Mouse (Mus musculus) left cerebral cortex, adult 18-20 months (tissue): ENCODE measurements at regions not wholly inside any gene's neighbourhood (a gene's known extent, or its start where the extent isn't known, plus 50 kb on each side); places are given as distances from the start of the nearest gene placed in this dataset.

Experiments used
- DNase-seq, 2 experiments: peaks; one replicate each; pipeline ENCODE4 v3.0.0; 2021 to 2022; ENCODE audit warnings: low spot score in 2 of 2, mixed read lengths in 1 of 2

DNA sequence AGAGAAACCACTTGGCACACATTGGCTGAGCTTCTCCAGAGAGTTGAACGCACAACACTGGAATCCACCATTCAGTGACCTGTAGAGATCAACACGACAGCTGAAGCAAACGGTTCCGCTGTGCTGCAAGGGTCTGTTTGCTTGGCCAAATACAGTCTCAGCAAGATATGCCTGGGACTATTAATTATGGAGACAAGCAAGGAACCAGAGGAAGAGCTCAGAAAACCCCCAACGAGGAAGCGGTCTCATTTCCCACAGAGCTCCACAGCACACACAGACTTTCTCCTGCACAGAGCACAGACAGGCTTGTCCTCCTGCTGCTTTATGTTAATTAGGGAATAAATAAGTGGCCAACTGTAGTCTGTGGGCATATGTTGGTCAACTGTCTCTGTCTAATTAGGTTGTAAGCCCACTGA is 223.4 kb upstream of the Tacr3 start:
- no peak for DNase-seq

DNA sequence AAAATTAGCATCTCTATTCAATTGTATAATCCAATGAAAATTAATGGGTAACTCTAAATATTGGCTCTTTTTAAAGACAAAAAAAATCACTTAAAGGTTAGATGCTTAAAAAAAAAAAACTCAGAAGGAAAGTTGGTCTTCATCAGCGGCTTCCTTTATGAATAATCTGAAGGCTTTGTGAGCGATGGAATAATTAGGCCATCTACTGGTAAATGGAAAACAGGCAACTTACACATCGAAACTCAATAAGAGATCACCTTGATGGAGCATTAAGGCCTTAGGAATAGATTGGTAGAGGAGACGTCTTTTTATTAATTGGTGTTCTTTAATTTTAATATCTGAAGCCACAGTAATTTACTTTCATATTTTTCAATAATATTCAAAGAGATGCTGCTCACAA is 218.6 kb upstream of the Tacr3 start:
- no peak for DNase-seq

DNA sequence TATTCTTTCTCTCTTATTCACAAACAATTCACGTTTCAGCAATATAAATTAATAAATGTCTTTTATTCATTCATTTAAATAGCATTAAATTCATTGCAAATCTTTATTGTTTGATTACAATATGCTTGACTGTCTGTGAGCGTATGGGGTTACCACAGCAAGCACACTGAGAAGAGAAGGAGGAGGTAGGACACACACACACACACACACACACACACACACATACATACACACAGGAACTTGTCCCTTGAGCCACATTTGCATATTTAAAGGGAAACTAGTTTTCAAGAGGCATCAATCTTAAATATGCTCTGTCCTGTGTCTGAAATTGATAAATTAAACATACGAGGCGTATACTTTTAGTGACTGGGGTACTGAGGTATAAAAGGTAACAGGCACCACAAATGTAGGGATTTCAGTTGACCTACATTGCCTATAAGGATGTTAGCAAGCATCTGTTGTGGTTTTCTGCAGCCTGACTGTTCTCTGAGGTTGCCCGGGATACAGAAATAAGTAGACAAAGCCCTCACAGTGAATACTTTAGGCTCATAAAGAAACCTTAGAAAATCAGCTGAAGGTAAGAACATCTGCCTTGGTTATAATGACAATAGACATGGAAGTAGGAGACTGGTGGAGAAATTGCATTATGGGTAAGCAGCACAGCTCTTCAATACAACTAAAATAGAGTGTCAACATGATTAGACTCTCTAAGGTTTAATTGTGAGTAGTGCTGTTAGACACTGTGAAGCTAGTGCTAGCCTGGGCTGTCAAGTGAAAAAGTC is 217.1 kb upstream of the Tacr3 start:
- DNase-seq, result no peak

DNA sequence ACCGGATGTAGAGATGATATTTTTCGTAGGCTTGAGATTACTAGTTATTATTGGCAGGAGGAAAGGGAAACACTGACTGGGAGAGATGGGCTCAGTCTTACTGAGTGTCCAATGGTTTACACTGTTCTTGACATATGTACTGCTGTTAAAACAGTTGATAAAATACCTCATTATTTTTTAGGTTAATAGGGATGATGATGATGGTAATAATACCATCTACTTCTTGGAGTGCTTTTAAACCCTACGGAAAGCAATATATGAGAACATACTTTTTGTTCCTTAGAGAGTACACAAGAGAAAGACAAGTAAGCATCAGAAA is 216.6 kb upstream of the Tacr3 start:
- DNase-seq, result no peak

DNA sequence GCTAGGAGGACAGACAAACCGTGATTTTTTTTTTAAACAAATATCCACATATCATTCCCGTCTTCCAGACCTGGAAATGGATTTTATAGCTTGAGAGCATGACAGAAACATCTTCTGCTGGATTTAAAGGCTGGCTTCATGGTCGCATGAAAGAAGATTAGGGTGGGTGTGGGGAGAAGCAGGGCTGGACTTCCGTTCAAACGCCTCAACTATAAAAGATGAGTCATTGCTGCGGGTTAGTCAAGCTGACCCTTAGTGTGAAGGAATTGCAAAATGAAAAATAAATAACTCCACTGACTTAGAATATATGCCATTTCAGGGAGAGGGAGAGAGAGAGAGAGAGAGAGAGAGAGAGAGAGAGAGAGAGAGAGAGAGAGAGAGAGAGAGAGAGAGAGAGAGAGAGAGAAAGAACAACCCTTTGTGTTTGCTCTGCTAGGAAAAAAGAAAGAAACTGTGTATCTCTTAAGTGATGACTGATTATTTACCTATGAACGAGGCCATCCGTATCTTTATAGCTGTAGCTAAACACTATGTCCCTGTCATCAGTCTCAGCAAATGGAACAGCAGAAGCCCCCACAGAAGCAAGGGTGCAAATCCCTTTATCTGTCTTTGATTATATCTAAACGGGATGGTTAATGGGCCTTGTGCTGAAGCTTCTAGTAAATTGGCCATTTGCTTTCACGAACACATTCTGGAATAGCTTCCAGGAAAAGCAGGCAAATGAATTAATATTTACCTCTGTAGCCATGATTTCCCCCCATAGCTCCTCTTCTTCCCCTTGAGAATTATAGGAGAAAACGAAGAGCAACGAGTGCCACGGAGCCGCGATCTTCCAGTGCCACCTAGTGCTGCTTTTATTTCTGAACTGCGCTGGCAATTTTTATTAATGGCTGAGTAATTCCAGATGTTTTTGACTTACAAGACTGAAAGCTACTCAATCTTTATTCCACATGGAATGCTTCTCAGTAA is 199.4 kb upstream of the Tacr3 start:
- peak; percentile 11 to 25 for DNase-seq

DNA sequence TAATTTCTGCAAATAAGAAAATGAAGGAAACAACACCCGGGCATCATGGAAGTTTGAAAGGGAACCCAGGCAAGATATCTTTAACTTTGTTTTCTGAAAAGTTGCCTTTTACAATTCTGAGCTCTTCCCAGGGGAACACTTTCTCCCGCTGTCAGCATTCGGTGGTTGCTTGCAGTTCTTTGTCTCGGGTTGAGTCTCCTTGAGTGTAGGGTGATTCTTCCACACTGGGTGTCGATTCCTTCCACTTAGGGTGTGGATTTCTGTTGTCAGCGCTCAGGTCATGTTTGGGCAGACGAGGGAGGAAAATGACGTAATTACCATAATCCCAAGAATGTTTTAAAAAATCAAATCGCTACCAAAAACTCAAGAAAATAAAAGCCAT is 198.7 kb upstream of the Tacr3 start:
- no peak for DNase-seq

DNA sequence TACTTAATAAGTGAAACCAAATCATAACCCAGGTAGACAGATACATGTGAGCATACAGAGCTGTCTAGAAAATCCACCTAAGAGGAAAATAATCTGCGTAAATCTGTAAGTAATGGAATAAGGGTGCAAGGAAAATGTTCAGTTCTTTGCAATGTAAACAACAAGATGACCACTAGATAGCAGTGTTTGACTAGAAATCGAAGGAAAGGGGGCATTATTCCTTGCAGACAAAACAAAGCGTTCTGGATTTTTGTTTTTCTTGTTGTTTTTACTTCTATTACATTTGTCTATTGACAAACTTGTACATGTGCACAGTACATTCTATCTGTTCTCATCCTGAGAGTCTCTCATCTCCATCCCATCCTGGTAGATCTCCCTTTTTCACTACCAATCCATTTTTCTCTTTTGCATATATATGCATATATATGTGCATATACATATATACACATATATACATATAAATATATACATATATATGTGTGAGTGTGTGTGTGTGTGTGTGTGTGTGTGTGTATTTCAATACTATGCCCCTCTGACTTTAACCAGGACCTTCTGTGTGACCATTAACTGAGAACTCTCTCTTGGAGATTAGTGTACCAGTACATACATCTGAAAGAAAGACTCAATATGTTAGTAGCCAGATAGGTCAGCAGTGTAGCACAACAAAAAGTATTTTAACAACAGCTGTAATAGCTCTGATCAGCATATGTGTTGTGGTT is 179.9 kb upstream of the Tacr3 start:
- no peak for DNase-seq

DNA sequence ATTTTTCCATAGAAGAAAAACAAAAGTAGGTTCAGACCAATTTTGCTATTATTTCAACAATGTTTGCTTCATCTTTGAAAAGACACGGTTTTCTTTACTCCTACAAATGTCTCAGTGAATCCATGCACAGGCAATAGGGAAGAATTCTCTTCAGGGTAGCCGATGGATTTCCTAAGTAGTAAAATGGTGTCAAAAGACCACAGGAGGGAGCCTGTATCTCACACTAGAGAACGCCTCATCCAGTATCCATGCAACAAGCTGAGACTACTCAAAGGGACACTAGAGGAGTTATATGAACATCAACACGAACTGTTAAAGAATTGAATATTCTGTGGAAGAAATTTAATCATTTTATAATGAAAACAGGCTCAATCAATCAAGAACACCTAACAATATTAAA is 174.8 kb upstream of the Tacr3 start:
- DNase-seq, result no peak

DNA sequence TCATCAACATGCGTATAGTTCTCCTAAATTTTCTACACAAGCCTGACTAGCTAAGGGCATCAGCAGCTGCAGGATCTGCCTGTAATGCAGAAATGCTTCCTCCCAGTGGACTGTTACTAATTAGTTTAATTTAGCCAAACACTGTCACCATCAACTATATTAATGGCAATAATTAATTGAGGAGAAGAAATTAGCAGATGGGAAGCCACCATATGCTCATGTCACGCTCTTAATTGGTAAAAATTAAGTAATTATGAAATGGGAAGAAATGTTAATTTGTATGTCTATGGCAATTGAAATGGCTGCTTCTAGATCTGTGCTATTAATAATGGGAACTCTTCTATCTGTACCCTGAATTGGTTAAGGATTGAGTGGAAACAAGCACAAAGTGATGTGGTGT is 133.9 kb upstream of the Tacr3 start:
- DNase-seq, result no peak

DNA sequence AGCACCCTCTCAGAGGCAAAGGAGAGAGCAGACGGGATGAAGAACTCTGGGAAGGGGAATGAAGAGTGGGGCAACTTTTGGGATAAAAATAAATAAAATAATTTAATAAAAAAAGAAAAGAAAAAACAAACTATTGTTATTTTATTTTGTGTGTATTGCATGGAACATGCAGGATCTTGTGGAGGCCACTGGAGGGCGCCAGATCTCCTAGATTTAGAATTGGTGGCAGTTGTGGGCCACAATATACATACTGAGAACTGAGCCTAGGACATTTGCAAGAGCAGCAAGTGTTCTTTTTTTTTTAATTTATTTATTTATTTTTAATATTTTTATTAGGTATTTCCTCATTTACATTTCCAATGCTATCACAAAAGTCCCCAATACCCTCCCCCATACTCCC is 110.2 kb upstream of the Tacr3 start:
- DNase-seq, result no peak

DNA sequence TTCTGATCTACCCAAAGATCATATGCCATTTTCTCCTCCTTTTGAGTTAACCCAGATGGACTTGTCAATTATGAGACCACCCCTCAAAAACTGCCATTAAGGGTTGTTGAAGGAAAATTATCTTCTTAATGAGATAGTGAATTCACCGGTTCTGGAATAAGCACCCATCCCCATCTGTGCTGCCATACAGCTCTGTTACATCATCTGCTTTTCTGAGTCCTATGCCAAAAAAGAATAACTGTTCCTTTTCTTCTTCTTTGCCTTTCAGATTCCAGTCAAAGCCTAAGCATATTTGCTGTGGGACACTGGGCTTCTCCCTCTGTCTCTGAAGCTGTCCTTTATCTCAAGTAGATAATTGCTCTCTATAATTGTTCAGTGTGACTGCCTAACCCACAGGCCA is 93.1 kb upstream of the Tacr3 start:
- no peak for DNase-seq

DNA sequence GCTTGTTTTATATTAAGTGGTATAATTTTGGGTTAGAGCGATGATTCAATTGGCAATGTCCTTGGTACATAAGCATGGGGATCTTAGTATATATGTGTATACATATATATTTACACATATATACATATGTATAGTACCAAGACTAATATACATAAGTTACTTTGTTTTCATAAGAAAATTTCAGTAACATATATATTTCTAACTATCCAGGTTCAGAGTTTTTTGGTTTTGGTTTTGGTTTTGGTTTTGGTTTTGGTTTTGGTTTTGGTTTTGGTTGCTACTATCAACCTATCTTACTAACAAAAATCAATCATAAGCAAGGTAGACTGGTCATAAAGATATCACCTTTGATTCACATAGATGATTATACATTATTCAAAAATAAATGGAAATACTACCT is 67.7 kb upstream of the Tacr3 start:
- no peak for DNase-seq

DNA sequence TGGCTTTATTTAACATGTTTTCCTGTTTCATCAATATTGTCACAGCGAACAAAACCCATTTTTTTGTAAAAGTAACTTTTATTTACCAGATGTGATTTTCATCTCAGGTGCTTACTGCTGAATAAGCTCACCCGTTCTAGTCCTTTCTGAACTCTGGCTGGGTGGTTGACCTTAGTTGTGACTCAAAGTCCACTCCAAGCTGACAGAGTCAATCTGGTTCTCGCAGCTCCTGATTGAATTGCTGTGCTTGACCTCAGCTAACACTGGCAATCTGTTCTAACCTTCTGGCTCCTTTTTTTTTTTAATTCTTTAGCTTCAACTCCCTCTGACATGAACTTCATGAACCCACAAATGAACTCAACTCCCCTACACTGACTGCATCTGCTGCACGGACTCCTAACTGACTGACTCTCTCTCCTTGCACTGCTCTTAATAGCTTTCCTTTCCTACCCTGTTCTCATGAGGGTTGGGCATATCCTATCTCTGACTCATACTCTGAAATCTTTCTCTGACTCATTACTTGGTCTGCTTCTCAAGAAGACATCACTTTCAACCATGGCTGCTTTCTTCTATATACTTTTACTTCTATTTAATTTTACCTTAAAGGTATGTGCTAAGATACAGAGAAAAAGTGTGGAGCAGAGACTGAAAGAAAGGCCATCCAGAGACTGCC is 65.4 kb upstream of the Tacr3 start:
- no peak for DNase-seq
